Mouse (Mus musculus) heart, adult 2 months (tissue): ENCODE measurements at regions not wholly inside any gene's neighbourhood (a gene's known extent, or its start where the extent isn't known, plus 50 kb on each side); places are given as distances from the start of the nearest gene placed in this dataset.

Source experiments
- DNase-seq, 2 experiments: peaks; one replicate each; pipeline ENCODE4 v3.0.0; 2021
- H3K27ac ChIP-seq: fragments of 200-600 bp; 2 replicates; pipeline ENCODE4 v1.8.1; 2022
- H3K27me3 ChIP-seq: fragments of 200-500 bp; 2 replicates; pipeline ENCODE4 v1.6.1; 2012; ENCODE audit warnings: mild to moderate bottlenecking, low read length, inconsistent platforms, mixed read lengths; ENCODE audit not compliant: control insufficient read depth, insufficient read depth
- H3K36me3 ChIP-seq: fragments of 200-500 bp; 2 replicates; pipeline ENCODE4 v1.6.1; 2012; ENCODE audit warnings: low read length, inconsistent platforms; ENCODE audit not compliant: control insufficient read depth, insufficient read depth
- H3K4me1 ChIP-seq: fragments of 200-500 bp; 2 replicates; pipeline ENCODE4 v1.6.1; 2011; ENCODE audit warnings: low read length; ENCODE audit not compliant: control insufficient read depth, insufficient read depth
- H3K4me3 ChIP-seq: fragments of 200-600 bp; 2 replicates; pipeline ENCODE4 v1.8.1; 2022
- H3K79me2 ChIP-seq: fragments of 200-500 bp; replicated peaks from 2 replicates; pipeline ENCODE4 v1.6.1; 2012; ENCODE audit warnings: mild to moderate bottlenecking, inconsistent platforms, low read length, moderate library complexity, mixed read lengths; ENCODE audit not compliant: control insufficient read depth, insufficient read depth
- H3K9ac ChIP-seq: fragments of 200-500 bp; 2 replicates; pipeline ENCODE4 v1.6.1; 2012; ENCODE audit warnings: low read depth, mild to moderate bottlenecking, control low read depth, inconsistent platforms, low read length, mixed read lengths
- CTCF ChIP-seq: fragments of 200-600 bp; IDR thresholded peaks from 2 replicates; pipeline ENCODE4 v1.8.1; 2022; ENCODE audit warnings: antibody characterized with exemption, mild to moderate bottlenecking, moderate library complexity
- EP300 ChIP-seq: fragments of 200-500 bp; IDR thresholded peaks from 2 replicates; pipeline ENCODE4 v1.6.1; 2011; ENCODE audit warnings: low read depth, low read length, control low read depth; ENCODE audit not compliant: insufficient read depth
- POLR2A ChIP-seq: fragments of 200-500 bp; IDR thresholded peaks from 2 replicates; pipeline ENCODE4 v1.6.1; 2011; ENCODE audit warnings: mild to moderate bottlenecking, low read depth, low read length, control low read depth; ENCODE audit not compliant: insufficient read depth
- WGBS: fragments of 180-500 bp; shearing (Covaris S2); methylation state at CpG from one replicate; pipeline ENCODE4 v1.1.7; 2018; 5-methylcytosine and 5-hydroxymethylcytosine counted together
- intact Hi-C: fragments of 180-260 bp; cut with DNase I; formaldehyde crosslinking; loops from one replicate; pipeline ENCODE4 v1.15.1; 2025

DNA sequence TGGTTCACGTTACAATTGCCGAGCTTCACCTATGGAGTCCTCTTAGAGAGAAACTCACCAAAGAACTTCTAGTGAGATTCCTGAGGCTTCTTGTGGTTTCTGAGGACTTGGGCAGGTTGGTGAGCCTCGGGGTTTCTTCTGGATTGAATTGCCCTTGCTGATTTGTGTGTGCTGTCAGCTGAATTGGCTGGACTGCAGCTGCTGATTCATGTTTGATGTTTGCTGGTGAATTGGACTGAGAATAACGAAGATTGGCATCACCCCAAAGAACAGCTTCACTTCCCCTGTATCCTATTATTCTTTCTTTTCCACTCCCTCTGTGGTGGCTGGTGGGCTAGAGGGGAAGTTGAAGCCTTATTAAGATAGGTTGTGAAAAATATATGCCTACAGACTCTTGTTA is 158.4 kb downstream of the Syk start:
- 72% methylated on average over 4 of the region's 4 CpGs for WGBS
- TF ChIP-seq CTCF: no peak
- no peak for TF ChIP-seq POLR2A
- TF ChIP-seq EP300: no peak
- intact Hi-C loops: loop anchor here (2.0 kb wide), 1 partner anchor 21 kb away; no protein-coding TSS in a partner anchor

GRCm38 (mm10) chr13:52756005-52756404 is 173.0 kb downstream of the Syk start:
- peak in 1 of 2 experiments; percentile 6 for DNase-seq
- intact Hi-C loops: no loop called here
- WGBS: 62% methylated on average over 10 of the region's 10 CpGs
- Histone ChIP-seq H3K79me2 (no peaks in the 10 kb centered on the region), H3K36me3 (no peaks in the 10 kb centered on the region), H3K27me3 (no peaks in the 10 kb centered on the region), H3K27ac (no peak overlapping the region), H3K4me3 (no peak overlapping the region), H3K9ac (no peak overlapping the region), H3K4me1 (no peaks in the 10 kb centered on the region)
- TF ChIP-seq CTCF (no peak), POLR2A (no peak), EP300 (no peak)

More for the DNA sequence above, 158.4 kb downstream of the Syk start:
- Histone ChIP-seq H3K27me3 (no peaks in the 10 kb centered on the region; the same call in 1 of the 2 replicates), H3K27ac (no peak overlapping the region), H3K4me1 (peaks cover 2% of the 10 kb centered on the region), H3K9ac (no peak overlapping the region), H3K4me3 (no peak overlapping the region), H3K79me2 (no peaks in the 10 kb centered on the region), H3K36me3 (no peaks in the 10 kb centered on the region)
- no peak for DNase-seq

- 7% methylated on average over 13 of the region's 13 CpGs for WGBS
- Histone ChIP-seq H3K36me3 (no peaks in the 10 kb centered on the region), H3K4me1 (peaks cover 9% of the 10 kb centered on the region), H3K9ac (no peak overlapping the region), H3K27ac (peak overlapping the region; percentile 73), H3K4me3 (no peak overlapping the region), H3K79me2 (no peaks in the 10 kb centered on the region), H3K27me3 (no peaks in the 10 kb centered on the region)
- intact Hi-C loops: no loop called here
- TF ChIP-seq EP300 (0 out of 2 replicates have a peak, but pooled peaks have one; percentile 39), POLR2A (no peak), CTCF (no peak)
- DNase-seq: peak; percentile 35 to 68
Measured at GRCm38 (mm10) chr13:52765508-52766181, 163.8 kb downstream of the Auh start.

DNA sequence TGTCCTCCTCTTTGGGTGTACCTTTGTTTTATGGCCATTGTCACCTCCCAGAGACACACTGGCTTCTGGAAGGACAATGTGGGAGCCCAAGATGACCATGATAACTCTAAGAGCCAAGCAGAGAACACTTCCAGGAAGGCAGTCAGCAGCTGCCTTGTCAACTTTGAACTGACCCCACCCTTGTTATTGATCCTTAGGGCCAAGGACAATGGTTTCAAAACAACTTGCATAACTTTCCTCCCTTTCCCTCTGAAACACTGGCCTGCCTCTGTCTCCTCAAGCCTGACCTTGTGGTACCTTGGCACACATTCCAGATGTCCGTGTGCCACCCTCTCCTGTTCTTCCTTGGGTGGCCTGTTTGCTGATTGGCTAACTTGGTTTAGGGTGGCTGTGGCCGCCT is 163.2 kb downstream of the Auh start:
- H3K4me1 ChIP-seq: peaks cover 9% of the 10 kb centered on the region
- 59% methylated on average over 2 of the region's 2 CpGs for whole genome bisulfite sequencing
- no peaks in the 10 kb centered on the region for H3K27me3 ChIP-seq
- no peak for TF ChIP-seq CTCF
- TF ChIP-seq POLR2A: no peak
- TF ChIP-seq EP300: 0 out of 2 replicates have a peak, but pooled peaks have one; percentile 63
- DNase-seq: peak in 1 of 2 experiments; percentile 18
- no peak overlapping the region for H3K9ac ChIP-seq
- intact Hi-C loops: no loop called here
- H3K27ac ChIP-seq: peak overlapping the region; percentile 73
- H3K4me3 ChIP-seq: no peak overlapping the region
- H3K79me2 ChIP-seq: no peaks in the 10 kb centered on the region
- no peaks in the 10 kb centered on the region for H3K36me3 ChIP-seq

DNA sequence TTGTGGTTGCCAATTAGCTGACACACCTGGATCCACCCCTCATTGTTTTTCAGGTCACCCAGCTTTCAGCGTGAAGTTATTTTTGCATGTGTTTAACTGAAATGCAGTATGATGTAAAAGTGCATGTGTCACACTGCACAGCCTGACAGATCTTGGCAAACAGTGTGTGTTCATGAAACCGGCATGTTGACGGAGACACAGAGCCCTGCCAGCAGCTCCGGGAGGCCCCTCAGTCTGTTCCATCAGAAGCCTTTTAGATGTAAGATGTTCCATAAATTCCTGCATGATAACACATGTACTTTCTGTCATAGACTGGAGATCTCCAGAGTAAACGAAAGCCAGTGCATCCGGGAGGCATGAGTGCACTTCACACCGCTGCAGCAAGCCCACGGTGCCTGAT is 159.5 kb downstream of the Auh start:
- Histone ChIP-seq H3K36me3 (no peaks in the 10 kb centered on the region), H3K27me3 (no peaks in the 10 kb centered on the region), H3K27ac (no peak overlapping the region), H3K4me1 (peaks cover 9% of the 10 kb centered on the region), H3K9ac (no peak overlapping the region), H3K4me3 (no peak overlapping the region), H3K79me2 (no peaks in the 10 kb centered on the region)
- 48% methylated on average over 8 of the region's 8 CpGs for WGBS
- intact Hi-C loops: no loop called here
- no peak for DNase-seq
- TF ChIP-seq CTCF (no peak), POLR2A (no peak), EP300 (no peak)

GRCm38 (mm10) chr13:52771518-52771917 is 158.0 kb downstream of the Auh start:
- DNase-seq: no peak
- H3K36me3 ChIP-seq: no peaks in the 10 kb centered on the region
- TF ChIP-seq POLR2A (no peak), CTCF (no peak), EP300 (no peak)
- H3K4me1 ChIP-seq: peaks cover under 1% of the 10 kb centered on the region
- no peak overlapping the region for H3K9ac ChIP-seq
- no peak overlapping the region for H3K4me3 ChIP-seq
- intact Hi-C loops: no loop called here
- WGBS: 89% methylated on average over 3 of the region's 3 CpGs
- no peaks in the 10 kb centered on the region for H3K79me2 ChIP-seq
- no peaks in the 10 kb centered on the region for H3K27me3 ChIP-seq
- H3K27ac ChIP-seq: no peak overlapping the region
